Comparison of ENCODE assay signal across 18 mouse cellular contexts in the genomic region with DNA sequence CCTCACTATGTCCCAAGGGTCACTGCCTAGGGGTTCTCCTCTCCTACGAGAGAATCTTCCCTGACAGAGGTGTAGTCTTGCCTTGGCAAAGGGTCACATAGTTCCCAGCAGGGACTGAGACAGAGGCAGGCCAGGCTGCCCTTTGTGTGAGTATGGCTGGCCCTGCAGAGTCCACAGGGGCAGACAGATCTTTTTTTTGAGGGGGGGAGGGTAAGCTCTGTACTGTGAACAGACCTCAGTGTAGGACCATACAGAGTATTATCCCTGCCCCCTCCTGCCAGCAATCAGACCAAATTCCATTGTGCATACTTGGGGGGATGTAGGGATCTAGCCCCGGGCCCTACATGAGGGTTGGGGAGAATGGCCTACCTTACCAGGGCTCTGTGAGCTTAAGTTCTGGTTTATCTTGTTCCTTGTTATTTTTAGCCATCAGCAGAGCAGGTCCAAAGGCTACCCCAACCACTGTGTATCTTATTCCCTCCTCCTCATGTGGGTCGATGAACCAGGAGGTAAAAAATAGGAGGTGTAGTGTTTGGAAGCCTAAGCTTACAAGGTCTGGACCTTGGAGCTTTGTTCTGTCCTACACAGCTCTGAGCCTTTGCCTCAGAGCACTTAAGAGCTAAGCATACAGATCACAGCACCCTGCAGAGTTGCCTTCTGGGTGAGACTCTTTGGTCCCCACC. TPM values are rescaled to one million over a fixed set of nuclear protein-coding genes. Genes with fewer than 3 reads are reported as not detected.
A peak's percentile ranks its signal among the peaks of the same experiment; 100 is the strongest.
DNase-seq lines count a peak whose midpoint lies in the region; ATAC-seq and TF ChIP-seq lines count a peak whose summit lies in the region.
"Had no signal": no experiment of that assay in that cellular context is flagged by ENCODE, and none has a peak within 500 bp of the region (broad histone marks: within the 10 kb centered on the region; RNA-seq: fewer than 3 reads in every experiment).

No protein-coding gene starts in this region.

- no peak overlapping the region for H3K9ac ChIP-seq in liver, embryonic 14.5 days (replicated peaks)

- H3K4me1 ChIP-seq in heart, embryonic 10.5 days, result peaks cover 50% of the 10 kb centered on the region
- peaks cover 14 to 40% of the 10 kb centered on the region in 2 experiments for H3K4me1 ChIP-seq in liver, embryonic 14.5 days (replicated peaks; ENCODE audit: control insufficient read depth in 2 of 2, insufficient read depth in 2 of 2, low read length in 1 of 2)

- no peaks in the 10 kb centered on the region for H3K9me3 ChIP-seq in heart, embryonic 10.5 days
- H3K9me3 ChIP-seq in liver, embryonic 14.5 days (ENCODE audit: control insufficient read depth, low read length), result no peaks in the 10 kb centered on the region
- H3K9me3 ChIP-seq: hindbrain, embryonic 10.5 days; megakaryocyte, embryonic 14.5 days had no signal

- H3K27me3 ChIP-seq in heart, embryonic 10.5 days (ENCODE audit: insufficient read depth, poor library complexity, severe bottlenecking), result no peaks in the 10 kb centered on the region
- no peaks in the 10 kb centered on the region for H3K27me3 ChIP-seq in liver, embryonic 14.5 days (ENCODE audit: control insufficient read depth, insufficient read depth, low read length)
- H3K27me3 ChIP-seq: CH12.LX; megakaryocyte, embryonic 14.5 days had no signal

- TF ChIP-seq EP300 in liver, embryonic 14.5 days (IDR thresholded peaks at IDR 0.05; ENCODE audit: low read depth), result no peak

- H3K4me3 ChIP-seq in heart, embryonic 10.5 days, result no peak overlapping the region
- no peak overlapping the region for H3K4me3 ChIP-seq in liver, embryonic 14.5 days (ENCODE audit: insufficient read depth in 1 of 2, low read depth in 2 of 2, low read length in 2 of 2)
- H3K4me3 ChIP-seq: gastrocnemius, adult 2 months; hindbrain, embryonic 10.5 days; megakaryocyte, embryonic 14.5 days had no signal

- peak overlapping the region; percentile 85 for H3K27ac ChIP-seq in heart, embryonic 10.5 days
- H3K27ac ChIP-seq in liver, embryonic 14.5 days, result peak overlapping the region; percentile 30
- H3K27ac ChIP-seq: gastrocnemius, adult 2 months; hindbrain, embryonic 10.5 days had no signal

- ATAC-seq in liver, embryonic 14.5 days (ENCODE audit: insufficient read depth), result peak; percentile 53
- ATAC-seq: forebrain, embryonic 14.5 days; midbrain, embryonic 16.5 days had no signal

- H3K4me2 ChIP-seq in liver, embryonic 14.5 days (ENCODE audit: low read depth), result no peak overlapping the region

- peaks cover 32% of the 10 kb centered on the region for H3K36me3 ChIP-seq in heart, embryonic 10.5 days
- peaks cover 28% of the 10 kb centered on the region for H3K36me3 ChIP-seq in liver, embryonic 14.5 days (replicated peaks; ENCODE audit: control insufficient read depth, insufficient read depth, low read depth)

- no peak for TF ChIP-seq CTCF in liver, embryonic 14.5 days (IDR thresholded peaks at IDR 0.05; ENCODE audit: low read depth)

- 55% methylated on average over 3 of the region's 3 CpGs for WGBS in heart, embryonic 10.5 days
- WGBS in liver, embryonic 14.5 days (ENCODE audit: insufficient replicate concordance), result 64% methylated on average over 3 of the region's 3 CpGs

- no peak for DNase-seq in heart, embryonic 10.5 days (ENCODE audit: low spot score)
- no peak for DNase-seq in heart, adult 8-10 months (ENCODE audit: low spot score)
- peak; percentile 41 for DNase-seq in kidney, adult 9 months
- no peak for DNase-seq in kidney, adult 11 months
- no peak for DNase-seq in liver, embryonic 14.5 days (ENCODE audit: low read depth in 3 of 3, low spot score in 3 of 3)
- DNase-seq in spleen, postnatal 4 days (ENCODE audit: low spot score in 2 of 2), result no peak
- DNase-seq in right cerebral cortex, postnatal 10 days (ENCODE audit: low spot score in 2 of 2), result no peak
- DNase-seq in frontal cortex, postnatal 25 days (ENCODE audit: low spot score in 2 of 2), result no peak
- DNase-seq: adrenal gland, postnatal 25 days; cerebellum, adult 8-10 months; gastrocnemius, adult 2 months; kidney, postnatal 4 days; thymus, adult 18-20 months had no signal

RNA-seq across cellular contexts. Expression of a gene that starts 46.5 kb away (rescaled TPM):
- polyA plus RNA-seq in heart, embryonic 10.5 days (2016; fragmentation: Nextera tagmentation; extraction: Ambion mirVana), result 18.1 and 20.7 TPM in 2 replicates
- total RNA-seq in heart, adult 8-10 months (2022), result 100 to 1,000 TPM in 2 of 4 experiments, 10 to 100 TPM in 2; 91.9 to 122 (median 99.2) TPM
- 6.0 and 6.7 TPM in 2 replicates for polyA plus RNA-seq in liver, embryonic 14.5 days (2012; rRNA removed)
- polyA plus RNA-seq in liver, embryonic 14.5 days (2014; fragmentation: Nextera tagmentation; extraction: Ambion mirVana), result 3.8 and 4.5 TPM in 2 replicates
